9 mouse cellular contexts compared by ENCODE assay signal in genomic region chr16:87552907-87553691, GRCm38 (mm10). TPM values are rescaled to one million over a fixed set of nuclear protein-coding genes. Genes with fewer than 3 reads are reported as not detected.
DNase-seq lines count a peak whose midpoint lies in the region; ATAC-seq lines count a peak whose summit lies in the region.
"Had no signal": no experiment of that assay in that cellular context is flagged by ENCODE, and none has a peak within 500 bp of the region (broad histone marks: within the 10 kb centered on the region; RNA-seq: fewer than 3 reads in every experiment).

Map3k7cl (plus strand) TSS chr16:87553330.

- H3K4me2 ChIP-seq in heart, embryonic 11.5 days: no peak within 1 kb of the TSS; the same call in 1 of the 2 replicates
- H3K4me2 ChIP-seq in forebrain, embryonic 11.5 days (ENCODE audit: low read depth, low read length, severe bottlenecking): no peak within 1 kb of the TSS

- no peaks in the 10 kb centered on the region for H3K27me3 ChIP-seq in heart, embryonic 11.5 days (ENCODE audit: control insufficient read depth, insufficient read depth, low read length)
- no peaks in the 10 kb centered on the region for H3K27me3 ChIP-seq in forebrain, embryonic 11.5 days (ENCODE audit: control insufficient read depth, insufficient read depth, low read length)

- H3K36me3 ChIP-seq in heart, embryonic 11.5 days (ENCODE audit: control insufficient read depth, insufficient read depth, low read length): no peaks in the 10 kb centered on the region
- H3K36me3 ChIP-seq in forebrain, embryonic 11.5 days (ENCODE audit: control insufficient read depth, insufficient read depth, low read length): no peaks in the 10 kb centered on the region

- H3K27ac ChIP-seq in heart, embryonic 11.5 days (ENCODE audit: low read depth, low read length): no peak within 1 kb of the TSS
- no peak within 1 kb of the TSS for H3K27ac ChIP-seq in forebrain, embryonic 11.5 days (ENCODE audit: low read depth, low read length)

- intact Hi-C loops in left cerebral cortex, postnatal 4 days (cut with DNase I): no loop called here

- DNase-seq in heart, adult 11 months: peak; percentile 96
- DNase-seq in heart, adult 18-20 months: peak; percentile 50 to 71
- DNase-seq in kidney, adult 9 months: peak; percentile 78
- peak; percentile 34 for DNase-seq in mesoderm, embryonic 11.5 days (ENCODE audit: low read depth, low spot score)
- no peak for DNase-seq in layer of hippocampus, adult 9-11 months
- DNase-seq in left cerebral cortex, postnatal 4 days: no peak
- DNase-seq in forebrain, embryonic 11.5 days (ENCODE audit: low spot score): no peak

- H3K9me3 ChIP-seq in heart, embryonic 11.5 days (replicated peaks; ENCODE audit: control insufficient read depth, low read length): no peaks in the 10 kb centered on the region
- H3K9me3 ChIP-seq in forebrain, embryonic 11.5 days (ENCODE audit: control insufficient read depth, low read length): no peaks in the 10 kb centered on the region

- H3K9ac ChIP-seq in heart, embryonic 11.5 days (ENCODE audit: low read depth, low read length): no peak within 1 kb of the TSS
- H3K9ac ChIP-seq in forebrain, embryonic 11.5 days (ENCODE audit: low read length): no peak within 1 kb of the TSS

- WGBS in heart, embryonic 11.5 days (ENCODE audit: insufficient replicate concordance): 69% methylated on average over 24 of the region's 24 CpGs
- 89% methylated on average over 24 of the region's 24 CpGs for WGBS in forebrain, embryonic 11.5 days

- H3K4me3 ChIP-seq in heart, embryonic 11.5 days (ENCODE audit: low read depth, low read length): no peak within 1 kb of the TSS
- no peak within 1 kb of the TSS for H3K4me3 ChIP-seq in forebrain, embryonic 11.5 days (ENCODE audit: low read depth, low read length)

- ATAC-seq in heart, embryonic 11.5 days (replicated peaks; ENCODE audit: insufficient number of reproducible peaks, low FRiP score, low TSS enrichment): no peak
- no peak for ATAC-seq in forebrain, embryonic 11.5 days (replicated peaks; ENCODE audit: low FRiP score)

- peaks cover 5% of the 10 kb centered on the region; the same call in 1 of the 2 replicates for H3K4me1 ChIP-seq in heart, embryonic 11.5 days (ENCODE audit: control insufficient read depth, insufficient read depth, low read length)
- no peaks in the 10 kb centered on the region for H3K4me1 ChIP-seq in forebrain, embryonic 11.5 days (replicated peaks; ENCODE audit: control insufficient read depth, insufficient read depth, low read length)

RNA-seq across cellular contexts. Expression of gene Map3k7cl, which starts in this region (rescaled TPM):
- polyA plus RNA-seq in heart, embryonic 11.5 days (2014; fragmentation: Nextera tagmentation; extraction: Ambion mirVana): not detected in 2 replicates
- total RNA-seq in heart, adult 18-20 months (2021): 1 to 10 TPM; 1.8 TPM
- total RNA-seq in left cerebral cortex, postnatal 4 days (2021): under 1 TPM; 0.28 to 0.52 TPM
- polyA plus RNA-seq in forebrain, embryonic 11.5 days (2014; fragmentation: Nextera tagmentation; extraction: Ambion mirVana): 0.15 TPM in 1 of 2 replicates, not detected in the other
- total RNA-seq: megakaryocyte progenitor cell, adult 5-6 weeks had no signal

Comparison
In these comparisons a context has a peak if more than half of its experiments do, and no peak if none do; other contexts are left out.
1. DNase-seq: peak in heart, adult 11 months (single experiment), heart, adult 18-20 months (2 of 2), kidney, adult 9 months (single experiment) and mesoderm, embryonic 11.5 days (single experiment); none in layer of hippocampus, adult 9-11 months (single experiment), left cerebral cortex, postnatal 4 days (single experiment) and forebrain, embryonic 11.5 days (single experiment).